Mouse (Mus musculus) hindbrain, embryonic 16.5 days (tissue): ENCODE results near the gene Slc4a8. TPM values are rescaled to one million over a fixed set of nuclear protein-coding genes. Genes with fewer than 3 reads are reported as not detected.

Source experiments
- polyA plus RNA-seq: library from polyadenylated mRNA; unstranded; fragments of >200 nt; fragmentation: Nextera tagmentation; extraction: Ambion mirVana; gene quantifications from 2 replicates; pipeline ENCODE4 v1.2.1, GENCODE M21; 2015

The Slc4a8 gene
- polyA plus RNA-seq, 1 experiment from 2014 or later, result 27.9 TPM

Other genes with a start within 250 kb of the Slc4a8 start
- 32.4 and 37.4 TPM in 2 replicates for gene Tfcp2, start 209.7 kb upstream of the Slc4a8 start, polyA plus RNA-seq
- 26.4 and 31.2 TPM in 2 replicates for gene Pou6f1, start 161.8 kb upstream of the Slc4a8 start, polyA plus RNA-seq
- 123 and 134 TPM in 2 replicates for gene Dazap2, start 146.4 kb upstream of the Slc4a8 start, polyA plus RNA-seq
- gene Smagp, start 124.8 kb upstream of the Slc4a8 start, polyA plus RNA-seq, result 3.6 and 4.1 TPM in 2 replicates
- 1.6 and 1.9 TPM in 2 replicates for gene Bin2, start 92.2 kb upstream of the Slc4a8 start, polyA plus RNA-seq
- gene Cela1, start 73.8 kb upstream of the Slc4a8 start, polyA plus RNA-seq, result 1.4 and 2.0 TPM in 2 replicates
- 0.17 and 0.30 TPM in 2 replicates for gene Galnt6, start 32.4 kb upstream of the Slc4a8 start, polyA plus RNA-seq
- gene Scn8a, start 108.1 kb downstream of the Slc4a8 start, polyA plus RNA-seq, result 11.6 and 20.0 TPM in 2 replicates